Mouse (Mus musculus): Measurements from ENCODE around the gene Dapk2.
A peak's percentile ranks its signal among the peaks of the same experiment; 100 is the strongest.

Dapk2 gene

GRCm38 (mm10) chr9:66186426-66186825 lies 28.4 kb downstream of the Dapk2 start:
- peak; percentile 81 for DNase-seq (ENCODE audit: low spot score)

- no peak for DNase-seq (ENCODE audit: low spot score)
These were observed 31.0 kb downstream of the Dapk2 start for GRCm38 (mm10) chr9:66189026-66189425.

- DNase-seq (ENCODE audit: low spot score), result no peak
These were observed 36.0 kb downstream of the Dapk2 start for GRCm38 (mm10) chr9:66194003-66194402.

GRCm38 (mm10) chr9:66196561-66196960 lies 38.5 kb downstream of the Dapk2 start:
- no peak for DNase-seq (ENCODE audit: low spot score)

- DNase-seq (ENCODE audit: low spot score), result no peak
These were observed 40.5 kb downstream of the Dapk2 start for GRCm38 (mm10) chr9:66198533-66198932.

GRCm38 (mm10) chr9:66199657-66200410 lies 41.8 kb downstream of the Dapk2 start:
- DNase-seq (ENCODE audit: low spot score), result no peak

GRCm38 (mm10) chr9:66200411-66200789 lies 42.4 kb downstream of the Dapk2 start:
- no peak for DNase-seq (ENCODE audit: low spot score)

GRCm38 (mm10) chr9:66201665-66202064 lies 43.6 kb downstream of the Dapk2 start:
- DNase-seq (ENCODE audit: low spot score), result no peak

- DNase-seq (ENCODE audit: low spot score), result no peak
These were observed 44.4 kb downstream of the Dapk2 start for GRCm38 (mm10) chr9:66202463-66202862.

GRCm38 (mm10) chr9:66205702-66206101 lies 47.7 kb downstream of the Dapk2 start:
- no peak for DNase-seq (ENCODE audit: low spot score)

- peak; percentile 29 for DNase-seq (ENCODE audit: low spot score)
These were observed 48.8 kb downstream of the Dapk2 start for GRCm38 (mm10) chr9:66206825-66207224.

- DNase-seq (ENCODE audit: low spot score), result no peak
These were observed 53.4 kb downstream of the Dapk2 start for GRCm38 (mm10) chr9:66211420-66211819.

- DNase-seq (ENCODE audit: low spot score), result no peak
These were observed 54.1 kb downstream of the Dapk2 start for GRCm38 (mm10) chr9:66212088-66212487.

- no peak for DNase-seq (ENCODE audit: low spot score)
These were observed 54.8 kb downstream of the Dapk2 start for GRCm38 (mm10) chr9:66212802-66213201.

GRCm38 (mm10) chr9:66213386-66214032 lies 55.5 kb downstream of the Dapk2 start:
- DNase-seq (ENCODE audit: low spot score), result peak; percentile 46

GRCm38 (mm10) chr9:66215551-66215950 lies 57.5 kb downstream of the Dapk2 start:
- no peak for DNase-seq (ENCODE audit: low spot score)

GRCm38 (mm10) chr9:66217970-66218369 lies 59.9 kb downstream of the Dapk2 start:
- no peak for DNase-seq (ENCODE audit: low spot score)

GRCm38 (mm10) chr9:66218917-66219725 lies 61.1 kb downstream of the Dapk2 start:
- DNase-seq (ENCODE audit: low spot score), result no peak

GRCm38 (mm10) chr9:66223872-66224271 lies 65.8 kb downstream of the Dapk2 start:
- no peak for DNase-seq (ENCODE audit: low spot score)

- DNase-seq (ENCODE audit: low spot score), result no peak
These were observed 67.9 kb downstream of the Dapk2 start for GRCm38 (mm10) chr9:66225737-66226485.

GRCm38 (mm10) chr9:66228456-66229151 lies 70.6 kb downstream of the Dapk2 start:
- DNase-seq (ENCODE audit: low spot score), result no peak

All from embryo, embryonic 10 days (tissue).